In the genomic region with DNA sequence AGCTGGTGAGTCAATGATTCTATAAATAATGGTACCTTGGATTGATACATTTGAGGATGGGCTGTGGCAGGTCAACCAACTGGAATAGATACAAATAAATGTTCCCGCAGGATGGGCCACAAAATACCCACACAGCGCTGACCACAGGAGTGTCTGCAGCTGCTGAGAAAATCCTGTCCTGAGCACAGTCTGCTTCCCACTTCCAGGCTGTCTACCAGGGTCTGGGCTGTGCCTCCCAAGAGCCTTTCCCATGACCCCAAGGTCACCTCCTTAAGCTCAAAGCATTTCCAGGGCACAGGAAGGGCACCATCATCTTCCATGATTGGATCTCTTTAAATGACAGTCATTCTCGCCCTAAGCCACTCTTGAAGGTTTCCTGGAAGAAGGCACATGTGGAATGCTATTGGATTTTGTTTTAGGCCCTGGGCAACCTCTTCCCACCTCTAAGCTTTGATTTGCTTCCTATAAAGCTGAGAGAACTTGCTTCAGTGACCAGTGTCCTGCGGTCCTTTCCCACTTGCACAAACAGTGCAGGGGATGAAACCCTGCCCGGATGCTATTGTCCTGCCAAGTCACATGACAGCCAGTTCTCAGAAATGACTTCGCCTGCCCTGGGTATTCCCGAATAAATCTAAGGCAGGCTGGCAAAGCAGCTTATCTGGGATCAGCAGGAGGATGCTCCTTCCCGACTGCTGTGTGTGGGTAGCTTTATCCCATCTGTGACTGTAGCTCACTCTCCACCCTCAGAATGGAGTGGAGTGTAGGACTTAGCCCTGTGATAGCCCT, we compare ENCODE assay signal across 8 mouse cellular contexts. TPM values are rescaled to one million over a fixed set of nuclear protein-coding genes. Genes with fewer than 3 reads are reported as not detected.
A peak's percentile ranks its signal among the peaks of the same experiment; 100 is the strongest.
DNase-seq lines count a peak whose midpoint lies in the region; ATAC-seq lines count a peak whose summit lies in the region.

No protein-coding gene starts in this region.

- peak; percentile 66 for ATAC-seq in frontal cortex, adult (ENCODE audit: low TSS enrichment)
- ATAC-seq in embryonic facial prominence, embryonic 11.5 days (replicated peaks; ENCODE audit: insufficient number of reproducible peaks, low FRiP score, low TSS enrichment, low read depth): peak; percentile 60; the same call in 1 of the 2 replicates

- H3K4me2 ChIP-seq in embryonic facial prominence, embryonic 11.5 days (ENCODE audit: low read depth, low read length): no peak overlapping the region

- no peak overlapping the region for H3K4me3 ChIP-seq in embryonic facial prominence, embryonic 11.5 days (ENCODE audit: low read depth, low read length)

- no peaks in the 10 kb centered on the region for H3K4me1 ChIP-seq in embryonic facial prominence, embryonic 11.5 days (ENCODE audit: control insufficient read depth, insufficient read depth, low read length)

- no peaks in the 10 kb centered on the region for H3K36me3 ChIP-seq in embryonic facial prominence, embryonic 11.5 days (replicated peaks; ENCODE audit: control insufficient read depth, insufficient read depth, low read depth, low read length)

- no peaks in the 10 kb centered on the region for H3K9me3 ChIP-seq in embryonic facial prominence, embryonic 11.5 days (replicated peaks; ENCODE audit: control insufficient read depth, low read length)

- H3K27me3 ChIP-seq in embryonic facial prominence, embryonic 11.5 days (ENCODE audit: control insufficient read depth, insufficient read depth, low read length): no peaks in the 10 kb centered on the region

- no peak for DNase-seq in frontal cortex, postnatal 14 days (ENCODE audit: low spot score in 2 of 2)
- peak; percentile 45 for DNase-seq in adrenal gland, postnatal 10 days
- DNase-seq in embryonic facial prominence, embryonic 11.5 days (ENCODE audit: low spot score): no peak
- peak; percentile 16 for DNase-seq in kidney, postnatal 10 days
- no peak for DNase-seq in MN1 (ENCODE audit: low spot score)
- no peak for DNase-seq in layer of hippocampus, adult 9-10 months (ENCODE audit: low spot score)
- no peak for DNase-seq in thymus, adult 18-20 months

- 20% methylated on average over 8 of the region's 8 CpGs for WGBS in embryonic facial prominence, embryonic 11.5 days

- no peak overlapping the region for H3K27ac ChIP-seq in embryonic facial prominence, embryonic 11.5 days (replicated peaks; ENCODE audit: low read depth, low read length)

- H3K9ac ChIP-seq in embryonic facial prominence, embryonic 11.5 days (replicated peaks; ENCODE audit: low read length): no peak overlapping the region

RNA-seq across cellular contexts. Expression of gene Klhl29, which starts 38.4 kb away (rescaled TPM):
- total RNA-seq in adrenal gland, postnatal 10 days (2021): 1 to 10 TPM; 7.3 to 9.2 TPM
- polyA plus RNA-seq in embryonic facial prominence, embryonic 11.5 days (2014; fragmentation: Nextera tagmentation; extraction: Ambion mirVana): 1.9 and 2.1 TPM in 2 replicates

Comparison
In these comparisons a context has a peak if more than half of its experiments do, and no peak if none do; other contexts are left out.
1. DNase-seq: peak in adrenal gland, postnatal 10 days (single experiment) and kidney, postnatal 10 days (single experiment); none in frontal cortex, postnatal 14 days (0 of 2), embryonic facial prominence, embryonic 11.5 days (single experiment), MN1 (single experiment), layer of hippocampus, adult 9-10 months (single experiment) and thymus, adult 18-20 months (0 of 2).